In genomic region chr4:133968150-133968921, GRCm38 (mm10) we compare ENCODE assay signal across 8 mouse cellular contexts. TPM values are rescaled to one million over a fixed set of nuclear protein-coding genes. Genes with fewer than 3 reads are reported as not detected.
DNase-seq lines count a peak whose midpoint lies in the region; ATAC-seq lines count a peak whose summit lies in the region.

TSS of gene Hmgn2 (minus strand) at chr4:133968650.

- peak; percentile 29 to 34 for DNase-seq in adrenal gland, adult 18-20 months (ENCODE audit: low spot score in 2 of 2)
- no peak for DNase-seq in adrenal gland, adult (ENCODE audit: inconsistent age in 2 of 2, low spot score in 1 of 2)
- peak; percentile 77 for DNase-seq in embryo, embryonic 9.5 days (ENCODE audit: extremely low spot score)
- peak; percentile 47 for DNase-seq in kidney, adult 9 months
- DNase-seq in spleen, postnatal 36 days (ENCODE audit: low spot score in 2 of 2): peak; percentile 33 to 40

- ATAC-seq in granulocyte monocyte progenitor cell, adult 5-6 weeks (replicated peaks; ENCODE audit: poor library complexity, severe bottlenecking): peak; percentile 25
- ATAC-seq in limb, embryonic 15.5 days (ENCODE audit: insufficient number of reproducible peaks, low FRiP score, low TSS enrichment, low read depth): peak; percentile 47
- peak; percentile 66 for ATAC-seq in midbrain, embryonic 16.5 days

- H3K9ac ChIP-seq in limb, embryonic 15.5 days: peak within 1 kb of the TSS; percentile 97
- H3K9ac ChIP-seq in midbrain, embryonic 16.5 days (ENCODE audit: low read depth, low read length): peak within 1 kb of the TSS; percentile 87

- H3K4me1 ChIP-seq in limb, embryonic 15.5 days: peaks cover 26% of the 10 kb centered on the region
- H3K4me1 ChIP-seq in midbrain, embryonic 16.5 days (ENCODE audit: control insufficient read depth, insufficient read depth, low read length): peaks cover 30% of the 10 kb centered on the region

- WGBS in limb, embryonic 15.5 days: 0% methylated on average over 42 of the region's 42 CpGs
- WGBS in midbrain, embryonic 16.5 days: under 1% methylated on average over 42 of the region's 42 CpGs

- H3K9me3 ChIP-seq in limb, embryonic 15.5 days: no peaks in the 10 kb centered on the region
- no peaks in the 10 kb centered on the region for H3K9me3 ChIP-seq in midbrain, embryonic 16.5 days (replicated peaks; ENCODE audit: control insufficient read depth, low read length, poor library complexity, severe bottlenecking)

- H3K4me2 ChIP-seq in limb, embryonic 15.5 days: peak within 1 kb of the TSS; percentile 98
- H3K4me2 ChIP-seq in midbrain, embryonic 16.5 days (ENCODE audit: low read length): peak within 1 kb of the TSS; percentile 98

- H3K36me3 ChIP-seq in limb, embryonic 15.5 days: peaks cover 47% of the 10 kb centered on the region
- H3K36me3 ChIP-seq in midbrain, embryonic 16.5 days (ENCODE audit: control insufficient read depth, insufficient read depth, low read length): peaks cover 11% of the 10 kb centered on the region

- H3K27ac ChIP-seq in limb, embryonic 15.5 days: peak within 1 kb of the TSS; percentile 100
- H3K27ac ChIP-seq in midbrain, embryonic 16.5 days (ENCODE audit: low read length): peak within 1 kb of the TSS; percentile 99

- peak within 1 kb of the TSS; percentile 72 for H3K4me3 ChIP-seq in limb, embryonic 15.5 days
- peak within 1 kb of the TSS; percentile 76 for H3K4me3 ChIP-seq in midbrain, embryonic 16.5 days (ENCODE audit: low read depth, low read length)

- no peaks in the 10 kb centered on the region for H3K27me3 ChIP-seq in limb, embryonic 15.5 days
- H3K27me3 ChIP-seq in midbrain, embryonic 16.5 days (ENCODE audit: control insufficient read depth, insufficient read depth, low read depth, low read length): no peaks in the 10 kb centered on the region

RNA-seq across cellular contexts. Expression of gene Hmgn2, which starts in this region (rescaled TPM):
- total RNA-seq in adrenal gland, adult 18-20 months (2021): 100 to 1,000 TPM in 1 of 2 experiments, 10 to 100 TPM in 1; 79.3 to 181 TPM
- total RNA-seq in granulocyte monocyte progenitor cell, adult 5-6 weeks (2014; fragmentation: Nextera tagmentation): 1,589 and 1,765 TPM in 2 replicates
- 943 and 964 TPM in 2 replicates for total RNA-seq in granulocyte monocyte progenitor cell, adult 5-6 weeks (2017)
- polyA plus RNA-seq in limb, embryonic 15.5 days (2015; fragmentation: Nextera tagmentation; extraction: Ambion mirVana): 1,764 and 1,770 TPM in 2 replicates
- polyA plus RNA-seq in midbrain, embryonic 16.5 days (2015; fragmentation: Nextera tagmentation; extraction: Ambion mirVana): 937 and 974 TPM in 2 replicates

Comparison
In these comparisons a context has a peak if more than half of its experiments do, and no peak if none do; other contexts are left out.
1. RNA of gene Hmgn2 (total RNA-seq): 943 to 1,765 TPM in granulocyte monocyte progenitor cell, adult 5-6 weeks; 79.3 to 181 TPM in adrenal gland, adult 18-20 months; every median in the first group is over 4 times any median in the second.
2. DNase-seq: peak in adrenal gland, adult 18-20 months (2 of 2), embryo, embryonic 9.5 days (single experiment), kidney, adult 9 months (single experiment) and spleen, postnatal 36 days (2 of 2); none in adrenal gland, adult (0 of 2).
3. Peak in every context shown above with its lines, with median percentiles within 50 percentile points of each other: ATAC-seq.